Mouse (Mus musculus): Measurements from ENCODE around the gene Syndig1l.

The Syndig1l gene

DNA sequence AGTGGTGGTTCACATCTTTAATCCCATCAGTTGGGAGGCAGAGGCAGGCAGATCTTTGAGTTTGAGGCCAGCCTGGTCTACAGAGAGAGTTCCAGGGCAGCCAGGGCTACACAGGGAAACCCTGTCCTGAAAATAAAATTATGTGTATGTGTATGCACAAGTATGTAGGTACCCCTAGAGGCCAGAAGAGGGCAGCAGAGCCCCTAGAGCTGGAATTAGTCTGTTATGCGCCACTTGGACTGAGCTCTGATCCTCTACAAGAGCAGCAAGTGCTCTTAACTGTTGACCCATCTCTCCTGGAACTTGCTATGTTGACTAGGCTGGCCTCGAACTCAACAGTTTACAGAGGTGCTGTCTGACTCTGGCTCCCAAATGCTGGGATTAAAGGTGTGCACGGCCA is 28.1 kb downstream of the Syndig1l start:
- TF ChIP-seq POU5F1 (IDR thresholded peaks at IDR 0.05; ENCODE audit: borderline replicate concordance, low read length) (no peak), NANOG (IDR thresholded peaks at IDR 0.05; ENCODE audit: borderline replicate concordance, low read length) (no peak), CTCF (conservative IDR thresholded peaks at IDR 0.05; ENCODE audit: low read length) (peak; percentile 63)
- H3K9me3 ChIP-seq (ENCODE audit: low read length): no peaks in the 10 kb centered on the region
- no peak overlapping the region for H3K4me3 ChIP-seq (replicated peaks; ENCODE audit: low read length)

DNA sequence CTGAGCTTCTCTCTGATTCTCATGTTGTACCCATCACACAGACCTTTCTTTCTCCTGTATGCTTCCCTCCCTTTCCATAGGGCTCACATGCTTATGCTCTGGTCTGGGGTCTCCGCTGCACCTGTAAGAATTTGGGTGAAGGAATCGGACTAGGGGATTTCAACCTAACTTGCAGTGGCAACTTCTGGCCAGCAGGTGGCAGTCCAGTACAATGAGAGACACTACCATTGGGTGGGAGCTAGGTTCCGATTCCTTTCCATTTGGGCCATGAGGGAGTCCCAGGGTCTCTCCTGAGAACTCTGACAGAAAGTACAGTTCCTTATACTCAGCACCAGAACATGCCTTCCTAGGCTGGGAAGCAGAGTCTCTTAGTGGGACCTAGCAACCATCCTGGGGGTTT is 44.7 kb downstream of the Syndig1l start:
- no peaks in the 10 kb centered on the region for H3K36me3 ChIP-seq (ENCODE audit: insufficient read depth, low read length)
- TF ChIP-seq CTCF (conservative IDR thresholded peaks at IDR 0.05; ENCODE audit: low read length) (peak; percentile 90), NANOG (IDR thresholded peaks at IDR 0.05; ENCODE audit: borderline replicate concordance, low read length) (no peak)
- H3K9me3 ChIP-seq (ENCODE audit: low read length): no peaks in the 10 kb centered on the region
- peaks cover 66% of the 10 kb centered on the region for H3K27me3 ChIP-seq (ENCODE audit: insufficient read depth, low read length)
- H3K4me3 ChIP-seq (replicated peaks; ENCODE audit: low read length): no peak overlapping the region
- peaks cover 33% of the 10 kb centered on the region for H3K4me1 ChIP-seq (replicated peaks; ENCODE audit: low read depth, low read length)

More for the DNA sequence above, 28.1 kb downstream of the Syndig1l start:
- Histone ChIP-seq H3K4me1 (replicated peaks; ENCODE audit: low read depth, low read length) (peaks cover 27% of the 10 kb centered on the region), H3K36me3 (ENCODE audit: insufficient read depth, low read length) (no peaks in the 10 kb centered on the region), H3K27me3 (ENCODE audit: insufficient read depth, low read length) (peaks cover 20% of the 10 kb centered on the region)

DNA sequence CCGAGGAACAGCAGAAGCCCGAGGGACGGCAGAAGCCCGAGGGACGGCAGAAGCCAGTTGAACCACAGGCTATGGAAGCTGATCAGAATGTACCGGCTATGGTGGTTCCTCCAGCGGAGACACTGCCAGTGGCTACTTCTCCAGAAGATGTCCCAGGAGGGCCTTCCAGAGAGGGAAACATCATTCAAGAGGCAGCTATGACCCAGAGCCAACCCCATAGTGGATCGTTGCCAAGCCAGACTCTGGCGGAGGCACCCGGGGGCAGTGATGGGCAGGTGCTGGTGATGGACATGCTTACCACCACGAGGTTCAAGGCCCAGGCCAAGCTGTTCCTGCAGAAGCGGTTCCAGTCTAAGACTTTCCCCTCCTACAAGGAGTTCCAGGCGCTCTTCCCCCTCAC is 48.4 kb downstream of the Syndig1l start:
- peaks cover 73% of the 10 kb centered on the region for H3K27me3 ChIP-seq (ENCODE audit: insufficient read depth, low read length)
- no peaks in the 10 kb centered on the region for H3K36me3 ChIP-seq (ENCODE audit: insufficient read depth, low read length)
- TF ChIP-seq CTCF (conservative IDR thresholded peaks at IDR 0.05; ENCODE audit: low read length) (no peak), NANOG (IDR thresholded peaks at IDR 0.05; ENCODE audit: borderline replicate concordance, low read length) (no peak), POU5F1 (IDR thresholded peaks at IDR 0.05; ENCODE audit: borderline replicate concordance, low read length) (no peak)
- H3K4me1 ChIP-seq (replicated peaks; ENCODE audit: low read depth, low read length): peaks cover 42% of the 10 kb centered on the region
- H3K4me3 ChIP-seq (replicated peaks; ENCODE audit: low read length): peak overlapping the region; percentile 73
- H3K9me3 ChIP-seq (ENCODE audit: low read length): no peaks in the 10 kb centered on the region

DNA sequence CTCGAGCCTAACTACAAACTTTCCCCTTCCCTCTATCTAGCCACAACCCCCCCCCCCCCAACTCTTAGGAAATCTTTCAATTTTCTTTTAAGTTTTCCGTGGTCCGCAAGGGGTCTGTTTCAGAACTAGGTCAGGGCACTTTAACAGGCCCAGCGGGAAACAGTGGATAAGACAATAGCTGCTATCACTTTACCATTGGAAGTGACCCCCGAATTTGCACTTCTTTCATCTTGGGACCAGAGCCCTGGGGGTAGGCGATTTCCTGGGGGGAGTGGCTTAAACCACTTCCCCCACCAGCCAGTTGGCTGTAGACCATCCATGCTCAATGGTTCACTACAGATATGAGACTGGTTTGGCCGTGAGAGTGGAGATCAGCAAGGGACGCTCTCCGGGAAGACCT is 58.0 kb downstream of the Syndig1l start, which contains the start of gene Vrtn:
Vrtn (plus strand) TSS at position 366 of the 400 bp plus-strand sequence.
- Histone ChIP-seq H3K36me3 (ENCODE audit: insufficient read depth, low read length) (no peaks in the 10 kb centered on the region), H3K9me3 (ENCODE audit: low read length) (no peaks in the 10 kb centered on the region), H3K4me3 (replicated peaks; ENCODE audit: low read length) (peak within 1 kb of the TSS; percentile 70), H3K4me1 (replicated peaks; ENCODE audit: low read depth, low read length) (peaks cover 39% of the 10 kb centered on the region), H3K27me3 (ENCODE audit: insufficient read depth, low read length) (peaks cover 68% of the 10 kb centered on the region)
- TF ChIP-seq POU5F1 (IDR thresholded peaks at IDR 0.05; ENCODE audit: borderline replicate concordance, low read length): no peak
- TF ChIP-seq NANOG (IDR thresholded peaks at IDR 0.05; ENCODE audit: borderline replicate concordance, low read length): peak; percentile 93
- TF ChIP-seq CTCF (conservative IDR thresholded peaks at IDR 0.05; ENCODE audit: low read length): no peak

DNA sequence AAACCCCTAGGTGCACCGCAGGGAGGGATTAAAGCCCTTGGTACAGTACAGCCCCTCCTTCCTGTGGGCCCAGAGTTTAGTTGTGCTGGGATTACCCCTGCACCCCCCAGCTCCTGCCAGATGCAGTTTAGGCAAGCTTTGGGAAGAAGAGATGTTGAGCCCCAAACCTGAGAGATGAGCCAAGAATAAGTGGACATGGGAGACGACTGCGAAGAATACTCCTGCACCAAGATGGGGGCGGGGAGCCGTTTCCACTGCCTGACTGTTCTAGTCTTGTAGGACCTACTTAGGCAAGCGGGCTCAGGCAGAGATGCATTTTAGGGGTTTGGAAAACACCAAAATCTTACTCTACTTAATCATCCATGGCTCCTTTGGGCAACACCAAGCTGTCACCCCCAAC is 58.4 kb downstream of the Syndig1l start:
- 0 out of 2 replicates have a peak overlapping the region, but pooled peaks have one; percentile 70 for H3K4me3 ChIP-seq (replicated peaks; ENCODE audit: low read length)
- H3K36me3 ChIP-seq (ENCODE audit: insufficient read depth, low read length): no peaks in the 10 kb centered on the region
- TF ChIP-seq POU5F1 (IDR thresholded peaks at IDR 0.05; ENCODE audit: borderline replicate concordance, low read length) (no peak), CTCF (conservative IDR thresholded peaks at IDR 0.05; ENCODE audit: low read length) (no peak), NANOG (IDR thresholded peaks at IDR 0.05; ENCODE audit: borderline replicate concordance, low read length) (no peak)
- no peaks in the 10 kb centered on the region for H3K9me3 ChIP-seq (ENCODE audit: low read length)
- H3K27me3 ChIP-seq (ENCODE audit: insufficient read depth, low read length): peaks cover 67% of the 10 kb centered on the region
- H3K4me1 ChIP-seq (replicated peaks; ENCODE audit: low read depth, low read length): peaks cover 39% of the 10 kb centered on the region

DNA sequence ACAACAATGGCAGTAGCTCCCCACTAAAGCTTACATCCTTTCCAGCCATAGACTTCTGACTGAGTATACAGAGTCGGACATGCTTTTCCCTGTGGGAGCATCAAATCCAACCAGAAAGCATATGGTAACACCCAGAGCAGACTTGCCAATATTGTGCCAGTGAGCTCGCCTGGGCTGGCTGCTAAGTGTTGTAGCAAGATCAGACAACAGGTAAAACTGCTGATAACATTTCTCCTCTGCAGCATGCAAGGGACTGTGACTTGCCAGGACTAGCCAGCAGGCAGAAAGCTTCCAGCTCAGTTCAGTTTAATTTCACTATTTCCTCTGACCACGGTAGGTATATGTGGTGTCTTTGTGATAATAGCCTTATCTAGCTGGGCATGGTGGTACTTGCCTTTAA is 66.8 kb downstream of the Syndig1l start:
- H3K4me3 ChIP-seq (replicated peaks; ENCODE audit: low read length): no peak overlapping the region
- peaks cover 12% of the 10 kb centered on the region; the same call in 1 of the 2 replicates for H3K27me3 ChIP-seq (ENCODE audit: insufficient read depth, low read length)
- TF ChIP-seq CTCF (conservative IDR thresholded peaks at IDR 0.05; ENCODE audit: low read length) (no peak), POU5F1 (IDR thresholded peaks at IDR 0.05; ENCODE audit: borderline replicate concordance, low read length) (no peak), NANOG (IDR thresholded peaks at IDR 0.05; ENCODE audit: borderline replicate concordance, low read length) (no peak)
- H3K4me1 ChIP-seq (replicated peaks; ENCODE audit: low read depth, low read length): 0 out of 2 replicates have a peak, but pooled peaks cover under 1% of the 10 kb centered on the region
- no peaks in the 10 kb centered on the region for H3K36me3 ChIP-seq (ENCODE audit: insufficient read depth, low read length)
- no peaks in the 10 kb centered on the region for H3K9me3 ChIP-seq (ENCODE audit: low read length)
